Mouse (Mus musculus) adrenal gland, adult 18-20 months (tissue): ENCODE results near the gene Ppp1r9b. TPM values are rescaled to one million over a fixed set of nuclear protein-coding genes. Genes with fewer than 3 reads are reported as not detected.

Experiments
- DNase-seq, 2 experiments: peaks; one replicate each; pipeline ENCODE4 v3.0.0; 2021 to 2022; ENCODE audit warnings: low spot score in 2 of 2
- total RNA-seq, 2 experiments: library from RNA; stranded (reverse); gene quantifications; 1 replicate in 1 of 2; 2 replicates in 1 of 2; pipeline ENCODE4 v1.2.3; 2021

The Ppp1r9b gene
- total RNA-seq, 2 experiments from 2014 or later, result 107 to 115 TPM

DNA sequence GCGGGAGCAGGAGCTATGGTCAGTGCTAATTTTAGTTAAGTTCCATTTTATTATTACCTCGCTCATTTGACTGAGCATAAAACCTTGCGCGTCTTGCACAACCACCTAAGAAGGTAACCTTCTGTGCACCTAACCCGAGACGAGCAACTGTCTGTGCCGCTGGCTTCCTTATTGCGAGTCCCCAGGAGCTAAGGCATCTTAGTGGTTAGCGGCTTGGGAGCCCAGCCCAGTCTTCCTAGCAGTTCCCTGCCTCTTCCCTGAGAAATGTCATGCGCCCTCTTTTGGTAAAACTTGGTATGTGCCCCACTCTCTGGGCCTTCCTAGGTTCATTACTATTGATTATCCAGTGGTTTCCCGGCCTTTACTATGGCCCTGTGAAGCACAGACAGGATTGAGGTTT, 51.3 kb downstream of the Ppp1r9b start:
- peak; percentile 77 to 82 for DNase-seq

DNA sequence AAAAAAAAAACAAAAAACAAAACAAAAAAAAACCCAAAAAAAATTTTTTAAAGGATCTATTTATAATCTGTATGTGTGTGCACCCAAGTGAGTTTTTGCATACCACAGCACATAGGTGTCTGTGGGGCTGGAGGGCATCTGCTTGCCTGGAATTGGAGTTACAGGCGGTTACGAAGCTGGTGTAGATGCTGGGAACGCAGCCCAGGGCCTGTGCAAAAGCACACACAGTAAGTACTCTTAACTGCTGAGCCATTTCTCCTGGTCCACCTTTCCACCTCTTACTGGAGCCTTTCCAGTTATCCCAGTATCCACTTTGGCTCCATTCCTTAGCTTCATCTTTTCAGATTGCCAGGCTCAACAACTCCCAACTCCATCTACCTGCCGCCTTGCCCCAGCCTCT, 52.2 kb downstream of the Ppp1r9b start:
- no peak for DNase-seq

DNA sequence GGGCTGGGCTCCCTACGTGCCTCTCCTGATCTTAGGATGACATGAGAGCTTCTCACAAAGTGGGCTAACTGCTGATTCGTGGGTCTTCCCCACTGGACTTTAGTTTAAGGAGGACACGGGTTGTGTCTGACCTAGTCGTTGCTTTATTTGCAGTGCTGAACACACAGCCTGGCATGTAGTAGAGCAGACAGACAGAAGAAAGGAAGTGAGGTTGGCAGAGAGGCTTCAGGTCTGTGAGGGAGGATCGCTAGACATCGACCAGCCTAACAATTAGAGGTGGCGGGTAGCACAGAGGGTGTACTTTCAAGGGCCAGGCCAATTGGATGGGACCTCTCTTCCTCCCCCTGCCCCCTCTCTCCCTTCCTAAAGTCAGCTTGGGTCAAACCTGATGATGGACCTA, 52.8 kb downstream of the Ppp1r9b start:
- DNase-seq, result no peak

DNA sequence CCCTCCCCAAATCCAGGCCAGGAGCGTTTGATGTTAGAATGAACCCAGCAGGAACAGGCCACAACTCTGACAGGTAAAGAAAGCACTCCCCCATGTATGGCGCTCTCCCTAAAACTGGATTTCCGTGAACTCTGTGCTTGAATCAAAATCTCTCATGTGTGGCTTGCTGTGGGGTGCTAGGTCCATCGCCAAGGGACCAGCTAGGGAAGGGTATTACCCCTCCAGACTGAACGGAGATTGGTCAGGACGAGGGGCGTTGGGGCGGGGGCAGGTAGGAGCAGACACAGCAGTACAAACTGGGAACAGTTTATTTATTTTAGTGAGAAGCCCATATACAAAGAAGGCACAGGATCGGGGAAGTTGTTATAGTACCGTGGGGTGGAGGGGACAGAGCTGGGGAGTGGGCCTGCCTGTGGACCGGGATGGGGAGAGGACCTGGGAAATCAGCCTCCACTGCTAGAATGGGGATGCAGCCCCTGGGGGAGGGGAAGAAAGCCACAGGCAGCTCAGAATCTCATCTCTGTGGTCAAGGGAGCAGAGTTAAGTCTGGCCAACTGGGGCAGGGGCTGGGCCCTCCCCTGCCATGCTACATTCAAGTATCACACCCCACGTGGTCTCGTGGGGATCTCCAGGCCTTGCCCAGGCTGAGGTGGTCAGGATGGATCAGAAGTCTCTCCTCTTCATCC, 53.5 kb downstream of the Ppp1r9b start:
- DNase-seq, result no peak

DNA sequence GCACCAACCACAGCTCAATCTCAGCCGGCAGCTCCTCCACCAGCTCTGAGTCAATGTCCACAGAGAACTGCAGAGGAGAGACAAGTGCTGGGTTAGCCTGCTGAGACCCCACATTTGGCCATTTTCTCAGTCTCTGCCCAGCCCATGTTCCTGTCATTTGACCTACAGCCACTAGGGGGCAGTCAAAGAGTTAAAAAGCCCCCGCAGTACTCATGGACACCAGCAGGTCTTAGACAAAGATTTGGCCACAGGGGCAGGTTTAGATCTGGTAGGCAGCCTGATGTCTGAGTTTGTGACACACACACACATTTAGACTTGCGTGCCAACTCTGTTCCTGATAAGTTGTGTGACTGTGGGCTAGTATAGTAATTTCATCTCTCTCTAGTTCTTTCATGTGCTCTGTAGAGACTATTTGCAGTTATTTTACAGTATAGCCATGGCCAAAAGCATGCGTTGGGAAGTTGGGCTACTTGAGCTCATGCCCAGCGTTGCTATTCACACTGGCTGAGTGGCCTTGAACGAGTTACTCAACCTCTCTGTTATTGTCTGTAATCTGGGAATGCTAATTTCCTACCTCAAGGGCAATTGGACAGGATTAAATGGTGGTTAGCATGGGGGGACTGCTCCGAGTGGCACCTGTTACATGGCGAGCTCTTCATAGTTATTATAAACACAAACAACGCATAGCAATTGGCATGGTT, 56.3 kb downstream of the Ppp1r9b start:
- peak; percentile 53 for DNase-seq

DNA sequence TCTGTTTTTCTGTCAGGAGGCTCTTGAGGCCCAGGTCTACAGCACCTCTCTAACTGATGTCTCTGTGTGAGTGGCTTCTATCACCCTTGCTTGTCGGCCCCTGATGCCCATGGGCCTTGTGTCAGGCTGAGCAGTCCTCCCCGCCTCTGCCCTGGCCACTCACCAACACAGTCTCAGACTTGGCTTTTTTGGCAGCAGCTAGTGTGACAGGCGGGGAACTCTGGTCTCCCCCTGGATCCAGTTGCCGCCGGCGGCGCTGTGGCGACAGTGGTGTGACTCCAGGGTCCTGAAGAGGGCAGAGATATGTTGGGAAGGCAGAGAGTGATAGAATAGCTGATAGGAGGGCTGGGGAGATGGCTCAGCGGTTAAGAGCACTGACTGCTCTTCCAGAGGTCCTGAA, 62.2 kb downstream of the Ppp1r9b start:
- no peak for DNase-seq

Other genes with a start within 250 kb of the Ppp1r9b start
- under 1 TPM; 0.33 to 0.42 TPM for gene Cdc34b, start 249.3 kb upstream of the Ppp1r9b start, total RNA-seq
- not detected for gene Tmem92, start 208.3 kb upstream of the Ppp1r9b start, total RNA-seq
- gene Col1a1, start 54.8 kb upstream of the Ppp1r9b start, total RNA-seq, result 10 to 100 TPM; 20.4 to 40.2 TPM
- gene Hils1, start 23.4 kb upstream of the Ppp1r9b start, total RNA-seq, result not detected
- under 1 TPM in 1 of 2 experiments, not detected in 1; 0.80 TPM for gene Sgca, start 14.7 kb upstream of the Ppp1r9b start, total RNA-seq
- gene Samd14, start 18.8 kb downstream of the Ppp1r9b start, total RNA-seq, result 1 to 10 TPM; 3.7 TPM
- gene Pdk2, start 50.3 kb downstream of the Ppp1r9b start, total RNA-seq, result 100 to 1,000 TPM in 1 of 2 experiments, 10 to 100 TPM in 1; 84.1 to 111 TPM
- 10 to 100 TPM; 33.9 to 44.6 TPM for gene Itga3, start 85.8 kb downstream of the Ppp1r9b start, total RNA-seq
- not detected for gene Dlx3, start 129.1 kb downstream of the Ppp1r9b start, total RNA-seq
- not detected for gene Dlx4, start 155.2 kb downstream of the Ppp1r9b start, total RNA-seq